Mouse (Mus musculus) heart, postnatal 0 days (tissue): ENCODE measurements around the gene 1700001O22Rik.

Experiments used
- CTCF ChIP-seq: IDR thresholded peaks from 2 replicates; pipeline ENCODE4 v1.5.1; 2016; ENCODE audit warnings: antibody characterized with exemption, control low read depth, low read depth
- EP300 ChIP-seq: IDR thresholded peaks from 2 replicates; pipeline ENCODE4 v1.6.1; 2016; ENCODE audit warnings: antibody characterized with exemption, low read depth

GRCm38 (mm10) chr2:30759088-30759374 lies 44.4 kb downstream of the 1700001O22Rik start:
- TF ChIP-seq EP300, result no peak
- no peak for TF ChIP-seq CTCF
